Mouse (Mus musculus): ENCODE measurements around the gene Myocd. TPM values are rescaled to one million over a fixed set of nuclear protein-coding genes. Genes with fewer than 3 reads are reported as not detected.

Myocd gene
- polyA plus RNA-seq, 1 experiment from 2014 or later: 0.49 TPM

- 86% methylated on average over 2 of the region's 2 CpGs for WGBS
- Histone ChIP-seq H3K9me3 (no peaks in the 10 kb centered on the region), H3K27me3 (no peaks in the 10 kb centered on the region), H3K9ac (replicated peaks) (no peak overlapping the region), H3K4me3 (replicated peaks) (no peak overlapping the region), H3K36me3 (no peaks in the 10 kb centered on the region), H3K4me2 (no peak overlapping the region), H3K27ac (no peak overlapping the region), H3K4me1 (replicated peaks) (no peaks in the 10 kb centered on the region)
- ATAC-seq (ENCODE audit: insufficient number of reproducible peaks, insufficient read depth, low FRiP score, low TSS enrichment, low read depth): no peak
These were observed 132.6 kb downstream of the Myocd start for GRCm38 (mm10) chr11:65137145-65137652.

- H3K27me3 ChIP-seq: no peaks in the 10 kb centered on the region
- no peak overlapping the region for H3K4me2 ChIP-seq
- H3K4me3 ChIP-seq (replicated peaks): no peak overlapping the region
- H3K9me3 ChIP-seq: no peaks in the 10 kb centered on the region
- no peak for ATAC-seq (ENCODE audit: insufficient number of reproducible peaks, insufficient read depth, low FRiP score, low TSS enrichment, low read depth)
- H3K36me3 ChIP-seq: no peaks in the 10 kb centered on the region
- H3K9ac ChIP-seq (replicated peaks): no peak overlapping the region
- H3K4me1 ChIP-seq (replicated peaks): no peaks in the 10 kb centered on the region
- no peak overlapping the region for H3K27ac ChIP-seq
- 83% methylated on average over 8 of the region's 8 CpGs for WGBS
These were observed 134.5 kb downstream of the Myocd start for GRCm38 (mm10) chr11:65135251-65135739.

- H3K4me1 ChIP-seq (replicated peaks): no peaks in the 10 kb centered on the region
- H3K4me3 ChIP-seq (replicated peaks): no peak overlapping the region
- H3K9me3 ChIP-seq: no peaks in the 10 kb centered on the region
- H3K27me3 ChIP-seq: no peaks in the 10 kb centered on the region
- no peak overlapping the region for H3K4me2 ChIP-seq
- no peak overlapping the region for H3K27ac ChIP-seq
- no peak for ATAC-seq (ENCODE audit: insufficient number of reproducible peaks, insufficient read depth, low FRiP score, low TSS enrichment, low read depth)
- H3K36me3 ChIP-seq: no peaks in the 10 kb centered on the region
- H3K9ac ChIP-seq (replicated peaks): no peak overlapping the region
- WGBS: 88% methylated on average over 4 of the region's 4 CpGs
These were observed 136.1 kb downstream of the Myocd start for GRCm38 (mm10) chr11:65133661-65134060.

DNA sequence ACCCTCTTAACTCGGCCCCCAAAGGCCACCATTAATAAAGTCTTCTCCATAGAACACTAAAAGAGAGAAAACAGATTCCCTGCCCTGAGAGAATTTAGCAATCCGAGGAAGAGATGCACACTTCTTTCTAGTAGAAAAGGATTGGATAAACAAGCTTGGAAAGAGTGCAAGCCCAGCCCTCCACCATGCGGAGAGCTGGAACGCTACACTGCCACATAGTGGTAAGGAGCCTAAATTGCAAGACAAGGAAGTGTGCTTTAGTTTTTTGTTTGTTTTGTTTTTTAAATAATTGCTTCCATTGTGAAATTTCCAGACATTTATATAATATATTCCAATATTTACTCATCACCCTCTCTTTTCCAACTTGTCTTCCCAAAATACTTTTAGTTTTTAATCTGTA is 140.7 kb downstream of the Myocd start:
- Histone ChIP-seq H3K9me3 (no peaks in the 10 kb centered on the region), H3K4me1 (replicated peaks) (peaks cover 10% of the 10 kb centered on the region), H3K9ac (replicated peaks) (no peak overlapping the region), H3K4me2 (no peak overlapping the region), H3K27ac (no peak overlapping the region), H3K27me3 (no peaks in the 10 kb centered on the region), H3K36me3 (no peaks in the 10 kb centered on the region), H3K4me3 (replicated peaks) (no peak overlapping the region)
- ATAC-seq (ENCODE audit: insufficient number of reproducible peaks, insufficient read depth, low FRiP score, low TSS enrichment, low read depth): no peak
- 90% methylated on average over 4 of the region's 4 CpGs for WGBS

DNA sequence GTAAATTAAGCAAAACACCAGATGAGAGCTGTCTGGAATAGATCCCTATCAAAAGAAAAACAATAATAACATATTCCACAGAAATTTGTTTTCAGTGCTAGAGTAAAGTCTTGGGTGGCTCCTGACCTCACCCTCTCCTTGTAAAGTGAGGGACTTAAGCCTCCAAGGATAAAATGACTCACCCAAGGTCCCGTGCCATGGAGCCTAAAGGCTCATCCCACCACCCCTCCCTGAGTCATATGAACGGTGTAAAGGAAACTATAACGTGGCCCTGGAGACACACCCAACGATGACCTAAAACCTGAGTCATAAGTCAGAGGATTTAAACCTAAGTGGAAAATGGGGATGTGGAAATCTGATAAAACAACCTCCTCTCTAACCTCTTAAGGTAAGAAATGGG is 141.1 kb downstream of the Myocd start:
- Histone ChIP-seq H3K27ac (no peak overlapping the region), H3K4me2 (no peak overlapping the region), H3K9me3 (no peaks in the 10 kb centered on the region), H3K27me3 (no peaks in the 10 kb centered on the region), H3K4me1 (replicated peaks) (peaks cover 10% of the 10 kb centered on the region), H3K4me3 (replicated peaks) (no peak overlapping the region), H3K9ac (replicated peaks) (no peak overlapping the region), H3K36me3 (no peaks in the 10 kb centered on the region)
- no peak for ATAC-seq (ENCODE audit: insufficient number of reproducible peaks, insufficient read depth, low FRiP score, low TSS enrichment, low read depth)
- 91% methylated on average over 4 of the region's 4 CpGs for WGBS

DNA sequence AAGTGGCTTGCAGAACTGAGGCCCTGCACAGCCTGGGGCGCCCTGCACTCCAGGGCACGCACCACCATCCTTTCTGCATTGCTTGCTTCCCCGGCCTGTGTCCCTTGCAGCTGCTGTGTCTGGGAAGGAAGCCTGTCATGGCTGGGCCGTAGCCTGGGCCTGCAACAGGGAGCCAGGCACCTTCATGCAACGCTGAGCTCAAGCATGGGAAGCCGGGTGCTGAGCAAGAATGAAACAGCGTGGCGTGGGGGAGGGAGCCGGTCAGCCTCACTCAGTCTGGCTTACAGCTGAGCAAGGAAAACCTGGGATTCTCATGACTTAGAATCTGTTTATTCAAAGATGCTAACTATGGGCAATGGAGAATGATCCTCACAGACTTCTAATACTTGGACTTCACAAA is 143.2 kb downstream of the Myocd start:
- WGBS: 77% methylated on average over 9 of the region's 9 CpGs

More for the DNA sequence above, 143.2 kb downstream of the Myocd start:
- H3K4me3 ChIP-seq (replicated peaks): no peak overlapping the region
- H3K36me3 ChIP-seq: no peaks in the 10 kb centered on the region
- H3K9me3 ChIP-seq: no peaks in the 10 kb centered on the region
- no peak overlapping the region for H3K9ac ChIP-seq (replicated peaks)
- no peak for ATAC-seq (ENCODE audit: insufficient number of reproducible peaks, insufficient read depth, low FRiP score, low TSS enrichment, low read depth)
- no peak overlapping the region for H3K4me2 ChIP-seq
- H3K4me1 ChIP-seq (replicated peaks): peaks cover 10% of the 10 kb centered on the region
- peak overlapping the region; percentile 64; the same call in 1 of the 2 replicates for H3K27ac ChIP-seq
- H3K27me3 ChIP-seq: no peaks in the 10 kb centered on the region

Other genes starting within 250 kb of the Myocd start
- not detected in 2 replicates for gene 1700086D15Rik, start 110.1 kb downstream of the Myocd start, polyA plus RNA-seq (2016; fragmentation: Nextera tagmentation; extraction: Ambion mirVana)
- 4.1 and 5.0 TPM in 2 replicates for gene Arhgap44, start 107.0 kb downstream of the Myocd start, polyA plus RNA-seq (2016; fragmentation: Nextera tagmentation; extraction: Ambion mirVana)

Data from limb, embryonic 12.5 days (tissue).